Comparison of ENCODE assay signal across 16 mouse cellular contexts in genomic region chr7:68062170-68062848, GRCm38 (mm10).
DNase-seq lines count a peak whose midpoint lies in the region; ATAC-seq lines count a peak whose summit lies in the region.
"Had no signal": no experiment of that assay in that cellular context is flagged by ENCODE, and none has a peak within 500 bp of the region (broad histone marks: within the 10 kb centered on the region; RNA-seq: fewer than 3 reads in every experiment).

No protein-coding gene starts in this region.

- H3K27ac ChIP-seq in hindbrain, embryonic 12.5 days: 0 out of 2 replicates have a peak overlapping the region, but pooled peaks have one; percentile 8
- no peak overlapping the region for H3K27ac ChIP-seq in hindbrain, embryonic 11.5 days (ENCODE audit: low read depth, low read length)
- peak overlapping the region; percentile 72 for H3K27ac ChIP-seq in embryonic facial prominence, embryonic 13.5 days
- H3K27ac ChIP-seq in neural tube, embryonic 15.5 days (replicated peaks): no peak overlapping the region
- H3K27ac ChIP-seq in midbrain, embryonic 10.5 days (replicated peaks): no peak overlapping the region
- H3K27ac ChIP-seq: forebrain, embryonic 15.5 days; intestine, embryonic 15.5 days; midbrain, embryonic 12.5 days; neural tube, embryonic 12.5 days had no signal

- H3K4me3 ChIP-seq in hindbrain, embryonic 12.5 days: no peak overlapping the region
- H3K4me3 ChIP-seq in hindbrain, embryonic 11.5 days (ENCODE audit: low read depth, low read length): no peak overlapping the region
- no peak overlapping the region for H3K4me3 ChIP-seq in embryonic facial prominence, embryonic 13.5 days
- no peak overlapping the region for H3K4me3 ChIP-seq in neural tube, embryonic 15.5 days (replicated peaks)
- no peak overlapping the region for H3K4me3 ChIP-seq in midbrain, embryonic 10.5 days
- H3K4me3 ChIP-seq: forebrain, embryonic 15.5 days; intestine, embryonic 15.5 days; midbrain, embryonic 12.5 days; neural tube, embryonic 12.5 days had no signal

- peaks cover 42% of the 10 kb centered on the region for H3K4me1 ChIP-seq in hindbrain, embryonic 12.5 days
- H3K4me1 ChIP-seq in hindbrain, embryonic 11.5 days (replicated peaks; ENCODE audit: control insufficient read depth, insufficient read depth, low read length): peaks cover 7% of the 10 kb centered on the region
- peaks cover 49% of the 10 kb centered on the region for H3K4me1 ChIP-seq in embryonic facial prominence, embryonic 13.5 days
- peaks cover 42% of the 10 kb centered on the region for H3K4me1 ChIP-seq in neural tube, embryonic 15.5 days
- peaks cover 37% of the 10 kb centered on the region for H3K4me1 ChIP-seq in midbrain, embryonic 10.5 days

- H3K9me3 ChIP-seq in hindbrain, embryonic 12.5 days (replicated peaks): no peaks in the 10 kb centered on the region
- no peaks in the 10 kb centered on the region for H3K9me3 ChIP-seq in hindbrain, embryonic 11.5 days (ENCODE audit: control insufficient read depth, low read length)
- H3K9me3 ChIP-seq in embryonic facial prominence, embryonic 13.5 days: no peaks in the 10 kb centered on the region
- no peaks in the 10 kb centered on the region for H3K9me3 ChIP-seq in neural tube, embryonic 15.5 days (replicated peaks)
- H3K9me3 ChIP-seq in midbrain, embryonic 10.5 days (replicated peaks): no peaks in the 10 kb centered on the region
- H3K9me3 ChIP-seq: forebrain, embryonic 15.5 days; intestine, embryonic 15.5 days; midbrain, embryonic 12.5 days; neural tube, embryonic 12.5 days had no signal

- no peaks in the 10 kb centered on the region for H3K36me3 ChIP-seq in hindbrain, embryonic 12.5 days
- no peaks in the 10 kb centered on the region for H3K36me3 ChIP-seq in hindbrain, embryonic 11.5 days (ENCODE audit: control insufficient read depth, insufficient read depth, low read length)
- H3K36me3 ChIP-seq in embryonic facial prominence, embryonic 13.5 days: no peaks in the 10 kb centered on the region
- H3K36me3 ChIP-seq in neural tube, embryonic 15.5 days: no peaks in the 10 kb centered on the region
- 0 out of 2 replicates have a peak, but pooled peaks cover 2% of the 10 kb centered on the region for H3K36me3 ChIP-seq in midbrain, embryonic 10.5 days
- H3K36me3 ChIP-seq: forebrain, embryonic 15.5 days; intestine, embryonic 15.5 days; midbrain, embryonic 12.5 days; neural tube, embryonic 12.5 days had no signal

- H3K9ac ChIP-seq in hindbrain, embryonic 12.5 days: no peak overlapping the region
- no peak overlapping the region for H3K9ac ChIP-seq in hindbrain, embryonic 11.5 days (ENCODE audit: low read depth, low read length)
- H3K9ac ChIP-seq in embryonic facial prominence, embryonic 13.5 days: no peak overlapping the region
- no peak overlapping the region for H3K9ac ChIP-seq in neural tube, embryonic 15.5 days (replicated peaks)
- H3K9ac ChIP-seq: forebrain, embryonic 15.5 days; intestine, embryonic 15.5 days; midbrain, embryonic 12.5 days; neural tube, embryonic 12.5 days had no signal

- DNase-seq in hindbrain, embryonic 11.5 days (ENCODE audit: low spot score): no peak
- DNase-seq in lung, adult 18-20 months: peak; percentile 55 to 75
- no peak for DNase-seq in thymus, postnatal 14 days
- DNase-seq in midbrain, embryonic 10.5 days (ENCODE audit: low spot score): no peak
- DNase-seq: gastrocnemius, postnatal 25 days; heart, postnatal 10 days; layer of hippocampus, adult 9-11 months; liver had no signal

- WGBS in hindbrain, embryonic 12.5 days: 79% methylated on average over 13 of the region's 13 CpGs
- WGBS in hindbrain, embryonic 11.5 days: 82% methylated on average over 13 of the region's 13 CpGs
- 57% methylated on average over 13 of the region's 13 CpGs for WGBS in embryonic facial prominence, embryonic 13.5 days
- 70% methylated on average over 13 of the region's 13 CpGs for WGBS in neural tube, embryonic 15.5 days
- WGBS in midbrain, embryonic 10.5 days: 83% methylated on average over 13 of the region's 13 CpGs

- H3K27me3 ChIP-seq in hindbrain, embryonic 12.5 days: no peaks in the 10 kb centered on the region
- no peaks in the 10 kb centered on the region for H3K27me3 ChIP-seq in hindbrain, embryonic 11.5 days (ENCODE audit: control insufficient read depth, insufficient read depth, low read length)
- no peaks in the 10 kb centered on the region for H3K27me3 ChIP-seq in embryonic facial prominence, embryonic 13.5 days
- H3K27me3 ChIP-seq in neural tube, embryonic 15.5 days (replicated peaks): no peaks in the 10 kb centered on the region
- no peaks in the 10 kb centered on the region for H3K27me3 ChIP-seq in midbrain, embryonic 10.5 days (ENCODE audit: low read depth, poor library complexity, severe bottlenecking)
- H3K27me3 ChIP-seq: forebrain, embryonic 15.5 days; intestine, embryonic 15.5 days; midbrain, embryonic 12.5 days; neural tube, embryonic 12.5 days had no signal

- H3K4me2 ChIP-seq in hindbrain, embryonic 12.5 days (replicated peaks): no peak overlapping the region
- no peak overlapping the region for H3K4me2 ChIP-seq in hindbrain, embryonic 11.5 days (replicated peaks; ENCODE audit: low read depth, low read length)
- H3K4me2 ChIP-seq in embryonic facial prominence, embryonic 13.5 days: 0 out of 2 replicates have a peak overlapping the region, but pooled peaks have one; percentile 14
- H3K4me2 ChIP-seq in neural tube, embryonic 15.5 days: no peak overlapping the region
- H3K4me2 ChIP-seq: forebrain, embryonic 15.5 days; intestine, embryonic 15.5 days; midbrain, embryonic 12.5 days; neural tube, embryonic 12.5 days had no signal

- no peak for ATAC-seq in hindbrain, embryonic 12.5 days (ENCODE audit: low FRiP score)
- ATAC-seq in hindbrain, embryonic 11.5 days (ENCODE audit: low FRiP score): no peak
- no peak for ATAC-seq in embryonic facial prominence, embryonic 13.5 days (ENCODE audit: insufficient number of reproducible peaks, insufficient read depth, low FRiP score, low TSS enrichment, low read depth)
- ATAC-seq in megakaryocyte-erythroid progenitor cell, adult 5-6 weeks (replicated peaks; ENCODE audit: low FRiP score, low TSS enrichment, poor library complexity, severe bottlenecking): peak; percentile 17; the same call in 1 of the 2 replicates
- no peak for ATAC-seq in neural tube, embryonic 15.5 days (ENCODE audit: low FRiP score)
- ATAC-seq: forebrain, embryonic 15.5 days had no signal

Comparison
In these comparisons a context has a peak if more than half of its experiments do, and no peak if none do; other contexts are left out.
1. H3K27ac ChIP-seq: peak in hindbrain, embryonic 12.5 days (single experiment) and embryonic facial prominence, embryonic 13.5 days (single experiment); none in hindbrain, embryonic 11.5 days (single experiment), neural tube, embryonic 15.5 days (single experiment) and midbrain, embryonic 10.5 days (single experiment).
2. DNase-seq: peak in lung, adult 18-20 months (2 of 2); none in hindbrain, embryonic 11.5 days (single experiment), thymus, postnatal 14 days (single experiment) and midbrain, embryonic 10.5 days (single experiment).